Mouse (Mus musculus) liver, embryonic 11.5 days (tissue): ENCODE results near the gene Tnnt3. TPM values are rescaled to one million over a fixed set of nuclear protein-coding genes. Genes with fewer than 3 reads are reported as not detected.

Experiments used
- ATAC-seq: fragments of 200-750 bp; cut with Nextera tagmentation; replicated peaks from 2 replicates; pipeline ENCODE4 v1.8.0; 2017; ENCODE audit warnings: moderate number of reproducible peaks, mild to moderate bottlenecking, moderate TSS enrichment, moderate library complexity; ENCODE audit not compliant: low FRiP score
- DNase-seq: peaks from one replicate; pipeline ENCODE4 v3.0.0-alpha.2; 2017; ENCODE audit warnings: low spot score
- H3K27ac ChIP-seq: fragments of 300-500 bp; sonication (generic); 2 replicates; pipeline ENCODE4 v1.5.1; 2014; ENCODE audit warnings: mild to moderate bottlenecking, low read depth, low read length, control low read depth
- H3K27me3 ChIP-seq: fragments of 300-500 bp; sonication (generic); replicated peaks from 2 replicates; pipeline ENCODE4 v1.6.1; 2014; ENCODE audit warnings: low read length, mixed read lengths; ENCODE audit not compliant: control insufficient read depth, insufficient read depth
- H3K36me3 ChIP-seq: fragments of 300-500 bp; sonication (generic); 2 replicates; pipeline ENCODE4 v1.6.1; 2014; ENCODE audit warnings: mild to moderate bottlenecking, low read length, moderate library complexity, mixed read lengths; ENCODE audit not compliant: control insufficient read depth, insufficient read depth
- H3K4me1 ChIP-seq: fragments of 300-500 bp; sonication (generic); replicated peaks from 2 replicates; pipeline ENCODE4 v1.6.1; 2014; ENCODE audit warnings: low read length, mixed read lengths; ENCODE audit not compliant: control insufficient read depth, insufficient read depth
- H3K4me2 ChIP-seq: fragments of 300-500 bp; sonication (generic); 2 replicates; pipeline ENCODE4 v1.6.1; 2014; ENCODE audit warnings: mild to moderate bottlenecking, control low read depth, moderate library complexity
- H3K4me3 ChIP-seq: fragments of 300-500 bp; sonication (generic); 2 replicates; pipeline ENCODE4 v1.5.1; 2014; ENCODE audit warnings: low read depth, low read length, control low read depth
- H3K9ac ChIP-seq: fragments of 300-500 bp; sonication (generic); 2 replicates; pipeline ENCODE4 v1.6.1; 2014; ENCODE audit warnings: low read depth, low read length, control low read depth
- H3K9me3 ChIP-seq: fragments of 300-500 bp; sonication (generic); 2 replicates; pipeline ENCODE4 v1.6.1; 2016; ENCODE audit warnings: low read length, inconsistent platforms, mixed read lengths; ENCODE audit not compliant: control insufficient read depth
- WGBS: fragments of 180-500 bp; shearing (Covaris S2); extraction: QIAGEN DNeasy Blood & Tissue Kit; methylation state at CpG from one replicate; pipeline ENCODE4 v1.1.7; 2014; 5-methylcytosine and 5-hydroxymethylcytosine counted together
- polyA plus RNA-seq: library from polyadenylated mRNA; unstranded; fragments of >200 nt; fragmentation: Nextera tagmentation; extraction: Ambion mirVana; gene quantifications from 2 replicates; pipeline ENCODE4 v1.2.1, GENCODE M21; 2014

The Tnnt3 gene
- polyA plus RNA-seq, 1 experiment from 2014 or later, result 2.4 TPM

DNA sequence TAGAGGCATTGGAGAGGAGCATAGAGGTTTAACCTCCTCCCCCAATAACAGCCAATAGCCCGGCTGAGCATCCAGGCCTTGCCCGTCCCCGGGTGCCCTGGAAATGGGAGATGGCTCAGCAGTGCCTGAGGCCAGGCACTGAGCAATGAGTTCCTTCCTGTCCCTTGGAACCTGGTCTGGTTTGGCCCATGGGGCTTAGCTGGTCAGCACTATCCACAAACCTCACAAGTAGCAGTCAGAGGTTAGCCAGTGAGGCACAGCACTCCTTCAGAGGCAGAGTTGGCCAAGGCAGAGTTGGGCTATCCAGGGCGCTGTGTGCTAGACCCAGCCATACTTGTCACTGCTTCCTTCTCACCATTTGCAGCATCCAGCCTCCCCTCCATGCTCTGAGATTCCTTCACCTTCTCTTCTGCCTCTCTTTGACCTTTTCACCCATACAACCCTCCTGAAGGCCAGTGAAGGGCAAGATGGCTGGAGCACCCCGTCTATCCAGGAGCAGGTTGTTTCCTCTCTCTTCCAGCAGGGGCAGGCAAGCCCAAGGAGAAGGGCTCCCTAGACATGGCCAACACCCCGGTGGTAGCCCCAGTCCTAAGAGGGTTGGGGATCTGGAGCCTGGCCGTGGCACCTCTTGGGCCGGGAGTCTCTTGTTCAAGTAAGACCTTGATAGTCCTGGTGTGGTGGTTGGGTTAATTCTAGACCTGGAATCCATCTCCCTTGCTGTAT, 56.9 kb downstream of the Tnnt3 start:
- H3K27me3 ChIP-seq, result no peaks in the 10 kb centered on the region
- no peak overlapping the region for H3K9ac ChIP-seq
- DNase-seq (no peak), ATAC-seq (no peak)
- no peak overlapping the region for H3K4me3 ChIP-seq
- 79% methylated on average over 8 of the region's 8 CpGs for WGBS
- H3K27ac ChIP-seq, result no peak overlapping the region
- no peak overlapping the region for H3K4me2 ChIP-seq
- peaks cover 58% of the 10 kb centered on the region for H3K4me1 ChIP-seq
- H3K9me3 ChIP-seq, result no peaks in the 10 kb centered on the region
- no peaks in the 10 kb centered on the region for H3K36me3 ChIP-seq

DNA sequence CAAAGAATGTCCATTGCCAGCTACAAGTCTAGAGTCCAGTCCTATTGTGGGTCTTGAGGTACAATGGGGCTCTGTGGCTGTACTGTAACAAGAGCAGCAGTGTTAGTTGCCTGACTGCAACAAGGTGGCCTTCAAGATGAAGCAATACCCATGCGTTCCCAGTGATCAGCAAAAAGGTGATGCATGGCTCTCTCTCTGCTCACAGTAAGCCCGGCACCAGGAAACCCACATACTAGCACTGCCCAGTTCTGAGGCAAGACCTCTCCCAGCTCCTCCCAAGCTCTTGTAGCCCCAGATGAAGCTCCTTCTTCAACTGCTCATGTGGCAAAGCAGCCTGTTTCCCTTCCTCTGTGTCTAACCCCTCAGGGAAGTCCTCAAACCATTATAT, 57.4 kb downstream of the Tnnt3 start:
- Histone ChIP-seq H3K4me2 (no peak overlapping the region), H3K4me1 (peaks cover 63% of the 10 kb centered on the region), H3K9me3 (no peaks in the 10 kb centered on the region), H3K27me3 (no peaks in the 10 kb centered on the region), H3K4me3 (no peak overlapping the region), H3K27ac (peak overlapping the region; percentile 4; the same call in 1 of the 2 replicates), H3K36me3 (no peaks in the 10 kb centered on the region), H3K9ac (no peak overlapping the region)
- ATAC-seq (no peak), DNase-seq (no peak)
- 83% methylated on average over 2 of the region's 2 CpGs for WGBS

DNA sequence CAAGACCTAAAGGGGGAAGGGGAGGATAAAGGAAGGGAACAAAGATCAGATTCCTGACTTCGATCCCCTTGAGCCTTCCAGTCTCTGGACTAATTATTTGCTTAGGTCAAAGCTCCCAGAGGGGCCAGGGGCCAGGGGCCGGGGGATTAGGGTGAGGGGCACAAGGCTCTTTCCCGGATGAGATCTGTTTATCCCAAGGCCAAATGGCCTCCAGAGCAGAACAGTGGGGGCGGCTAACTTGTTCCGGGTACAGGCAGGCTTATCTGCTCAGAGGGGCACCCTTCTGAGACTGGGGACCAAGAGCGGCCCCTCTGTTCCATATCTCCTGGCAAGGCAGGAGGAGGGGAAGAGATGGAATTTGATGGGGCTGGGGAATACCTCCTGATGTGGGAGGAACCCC, 59.1 kb downstream of the Tnnt3 start:
- H3K27me3 ChIP-seq, result no peaks in the 10 kb centered on the region
- ATAC-seq (no peak), DNase-seq (no peak)
- no peaks in the 10 kb centered on the region for H3K9me3 ChIP-seq
- H3K4me1 ChIP-seq, result peaks cover 71% of the 10 kb centered on the region
- WGBS, result 23% methylated on average over 6 of the region's 6 CpGs
- H3K4me2 ChIP-seq, result no peak overlapping the region; the same call in 1 of the 2 replicates
- H3K4me3 ChIP-seq, result no peak overlapping the region
- H3K27ac ChIP-seq, result peak overlapping the region; percentile 32; the same call in 1 of the 2 replicates
- no peaks in the 10 kb centered on the region for H3K36me3 ChIP-seq
- H3K9ac ChIP-seq, result no peak overlapping the region

DNA sequence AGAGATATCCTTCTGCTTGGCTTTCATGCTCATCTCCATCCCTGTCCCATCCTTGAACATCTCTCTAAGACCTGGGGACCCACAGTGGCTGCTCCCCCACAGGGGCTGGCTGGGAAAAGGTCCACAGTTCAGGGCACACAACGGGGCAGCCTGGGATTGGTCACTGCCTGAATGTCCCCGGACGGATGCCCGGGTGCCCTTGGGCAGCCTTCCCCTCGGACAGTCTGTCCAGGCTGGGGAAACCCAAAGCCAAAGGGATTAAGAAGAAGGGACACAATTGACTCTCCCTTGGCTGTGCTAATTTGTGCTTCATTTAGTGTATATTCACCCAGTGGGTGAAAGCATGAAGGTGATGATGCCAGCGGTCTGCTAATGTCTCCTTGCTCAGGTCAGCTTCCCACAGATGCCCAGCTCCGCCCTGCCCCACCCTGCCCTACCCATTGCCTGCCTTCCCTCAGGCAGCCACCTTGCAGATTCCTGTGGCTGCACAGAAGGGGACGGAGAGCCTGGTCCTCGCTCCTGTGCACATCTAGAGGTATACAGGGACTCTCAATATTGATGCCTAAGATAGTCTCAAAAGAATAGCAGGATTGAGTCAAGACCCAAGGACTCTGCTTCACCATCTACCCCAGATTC, 60.0 kb downstream of the Tnnt3 start:
- H3K27me3 ChIP-seq, result no peaks in the 10 kb centered on the region
- no peaks in the 10 kb centered on the region for H3K9me3 ChIP-seq
- H3K4me1 ChIP-seq, result peaks cover 71% of the 10 kb centered on the region
- H3K4me2 ChIP-seq, result no peak overlapping the region
- no peak overlapping the region for H3K9ac ChIP-seq
- no peak overlapping the region for H3K27ac ChIP-seq
- whole genome bisulfite sequencing, result 86% methylated on average over 9 of the region's 9 CpGs
- ATAC-seq (no peak), DNase-seq (no peak)
- H3K36me3 ChIP-seq, result no peaks in the 10 kb centered on the region
- H3K4me3 ChIP-seq, result no peak overlapping the region

DNA sequence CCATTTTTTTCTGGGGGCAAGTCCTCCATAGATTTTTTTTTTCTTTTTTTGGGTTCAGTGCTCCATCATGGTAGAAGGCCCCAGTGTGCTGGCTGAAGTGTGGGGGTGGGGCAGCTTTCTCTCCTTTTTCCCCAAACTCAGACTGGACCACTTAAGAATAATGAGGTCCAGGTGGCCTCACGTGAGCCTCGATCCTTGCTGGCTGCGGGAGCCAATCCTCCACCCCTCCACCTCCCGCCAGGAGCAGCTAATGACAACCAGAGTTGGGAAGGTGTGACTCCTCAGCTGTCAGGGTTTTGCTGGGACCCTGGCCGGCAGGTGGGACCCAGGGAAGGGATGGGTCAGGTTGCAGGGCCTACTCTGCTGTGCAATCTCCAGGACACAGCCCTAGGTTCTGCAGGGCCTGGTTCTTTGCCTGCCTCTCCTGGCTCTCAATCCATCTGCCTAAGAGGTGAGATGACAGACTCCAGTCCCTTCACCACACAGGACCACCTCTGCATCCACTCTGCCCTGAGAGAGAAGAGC, 61.1 kb downstream of the Tnnt3 start:
- 65% methylated on average over 5 of the region's 5 CpGs for WGBS
- H3K27me3 ChIP-seq, result 0 out of 2 replicates have a peak, but pooled peaks cover 2% of the 10 kb centered on the region
- no peak for DNase-seq
- no peak overlapping the region for H3K27ac ChIP-seq
- no peak overlapping the region for H3K9ac ChIP-seq
- ATAC-seq, result no peak
- no peaks in the 10 kb centered on the region for H3K36me3 ChIP-seq
- H3K9me3 ChIP-seq, result no peaks in the 10 kb centered on the region
- H3K4me2 ChIP-seq, result no peak overlapping the region
- H3K4me1 ChIP-seq, result peaks cover 71% of the 10 kb centered on the region
- H3K4me3 ChIP-seq, result no peak overlapping the region

DNA sequence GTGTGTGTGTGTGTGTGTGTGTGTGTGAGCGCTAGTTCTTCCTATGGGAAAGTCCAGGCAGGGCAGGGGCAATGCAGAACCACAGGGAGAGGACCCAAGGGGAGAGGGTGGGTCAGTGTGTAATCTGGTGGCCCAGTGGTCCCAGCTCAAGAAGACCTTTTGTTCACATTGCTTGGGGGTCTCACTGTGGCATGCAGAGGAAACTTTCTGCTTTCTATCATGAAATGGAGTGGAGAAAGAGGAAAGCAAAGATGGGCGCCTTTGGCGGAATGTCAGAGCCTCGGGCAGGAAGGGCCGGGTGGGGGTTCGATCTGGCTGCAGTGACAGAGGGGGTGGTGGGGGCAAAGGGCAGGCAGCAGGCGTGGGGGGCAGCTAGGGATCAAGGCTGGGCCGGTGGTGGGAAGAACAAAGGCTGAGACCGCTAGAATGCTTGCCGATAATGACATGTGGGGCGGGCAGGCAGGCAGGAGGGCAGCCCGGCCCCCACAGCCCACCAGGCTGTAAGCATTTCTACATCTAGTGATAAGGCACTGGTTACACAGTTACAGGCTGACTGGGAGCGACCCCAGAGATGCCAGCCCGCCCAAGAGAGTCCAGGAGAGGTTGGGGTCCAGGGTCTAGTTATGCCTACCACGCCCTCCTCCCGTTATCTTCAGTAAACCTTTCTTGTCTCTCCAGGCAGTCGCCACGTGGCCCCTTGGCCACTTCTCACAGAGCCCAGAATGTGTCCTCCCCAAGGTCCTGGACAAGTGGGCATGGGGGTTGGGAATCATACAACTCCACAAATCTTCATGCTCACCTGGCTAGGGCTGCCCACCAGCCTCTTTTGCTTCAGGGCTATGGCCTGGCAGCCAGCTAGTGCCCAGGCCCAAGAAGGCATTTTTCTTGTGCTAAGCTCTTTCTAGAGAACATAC, 62.6 kb downstream of the Tnnt3 start:
- H3K36me3 ChIP-seq, result no peaks in the 10 kb centered on the region
- no peak overlapping the region for H3K4me3 ChIP-seq
- peak overlapping the region; percentile 26; the same call in 1 of the 2 replicates for H3K9ac ChIP-seq
- no peaks in the 10 kb centered on the region for H3K9me3 ChIP-seq
- WGBS, result 31% methylated on average over 18 of the region's 18 CpGs
- no peak overlapping the region for H3K4me2 ChIP-seq
- DNase-seq (no peak), ATAC-seq (peak; percentile 71)
- peak overlapping the region; percentile 76 for H3K27ac ChIP-seq
- H3K4me1 ChIP-seq, result peaks cover 78% of the 10 kb centered on the region
- H3K27me3 ChIP-seq, result 0 out of 2 replicates have a peak, but pooled peaks cover 2% of the 10 kb centered on the region

DNA sequence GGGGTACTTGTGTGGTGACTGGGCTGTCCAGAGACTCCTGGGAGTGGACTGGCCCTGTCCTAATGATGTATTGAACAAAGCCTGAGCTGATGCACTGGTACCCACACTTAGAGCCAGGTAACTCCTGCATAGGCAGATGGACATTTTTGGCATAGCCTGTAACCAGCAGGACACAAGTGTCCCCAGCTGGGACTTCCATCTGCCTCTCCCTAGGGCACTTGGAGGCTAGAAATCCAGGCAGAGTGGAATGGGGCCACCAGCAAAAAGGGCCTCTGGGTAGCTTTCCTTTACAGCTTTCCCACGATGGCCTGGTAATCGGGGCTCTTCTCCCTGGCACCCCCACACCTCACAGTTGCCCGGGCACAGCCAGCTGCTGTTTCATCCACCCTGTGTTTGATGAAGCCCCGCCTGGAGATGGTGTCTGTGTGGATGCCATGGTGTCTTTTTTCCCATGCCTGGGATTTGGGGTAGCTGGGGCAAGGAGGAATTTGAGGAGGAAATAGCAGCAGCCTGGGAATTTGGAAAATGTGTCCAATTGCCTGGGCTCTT, 63.3 kb downstream of the Tnnt3 start:
- 0 out of 2 replicates have a peak, but pooled peaks cover 2% of the 10 kb centered on the region for H3K27me3 ChIP-seq
- H3K36me3 ChIP-seq, result no peaks in the 10 kb centered on the region
- ATAC-seq, result no peak
- H3K4me3 ChIP-seq, result no peak overlapping the region
- H3K9me3 ChIP-seq, result no peaks in the 10 kb centered on the region
- DNase-seq, result no peak
- H3K9ac ChIP-seq, result peak overlapping the region; percentile 26; the same call in 1 of the 2 replicates
- no peak overlapping the region for H3K4me2 ChIP-seq
- peaks cover 75% of the 10 kb centered on the region for H3K4me1 ChIP-seq
- peak overlapping the region; percentile 76 for H3K27ac ChIP-seq
- 58% methylated on average over 4 of the region's 4 CpGs for WGBS

DNA sequence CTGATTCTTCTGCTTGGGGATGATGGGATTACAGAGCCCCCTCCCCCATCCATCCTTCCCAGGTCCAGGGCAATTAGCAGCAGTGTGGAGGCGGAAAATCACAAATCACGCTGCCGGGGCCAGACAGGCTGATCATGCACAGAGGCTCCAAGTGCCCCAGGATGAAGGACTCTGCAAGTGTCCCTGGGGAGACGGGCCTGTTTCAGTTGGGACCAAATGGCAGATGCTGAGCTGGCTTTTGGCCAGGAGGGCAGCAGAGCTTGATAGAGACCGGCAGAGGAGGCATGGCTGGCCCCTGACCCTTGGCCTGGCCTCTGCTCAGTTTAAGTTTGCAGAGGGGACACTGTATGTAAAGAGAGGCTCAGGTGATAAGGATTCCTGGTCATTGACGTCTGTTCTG, 64.5 kb downstream of the Tnnt3 start:
- Histone ChIP-seq H3K4me2 (no peak overlapping the region), H3K27me3 (0 out of 2 replicates have a peak, but pooled peaks cover 2% of the 10 kb centered on the region), H3K27ac (peak overlapping the region; percentile 76; the same call in 1 of the 2 replicates), H3K9me3 (no peaks in the 10 kb centered on the region), H3K4me3 (no peak overlapping the region), H3K4me1 (peaks cover 64% of the 10 kb centered on the region), H3K36me3 (no peaks in the 10 kb centered on the region), H3K9ac (no peak overlapping the region)
- ATAC-seq, result no peak
- 45% methylated on average over 6 of the region's 6 CpGs for WGBS
- DNase-seq, result no peak
